18 mouse cellular contexts compared by ENCODE assay signal in genomic region chr3:136828451-136828850, GRCm38 (mm10).
A peak's percentile ranks its signal among the peaks of the same experiment; 100 is the strongest.
DNase-seq lines count a peak whose midpoint lies in the region; ATAC-seq and TF ChIP-seq lines count a peak whose summit lies in the region.
"Had no signal": no experiment of that assay in that cellular context is flagged by ENCODE, and none has a peak within 500 bp of the region (broad histone marks: within the 10 kb centered on the region; RNA-seq: fewer than 3 reads in every experiment).

No protein-coding gene starts in this region.

- no peak overlapping the region for H3K9ac ChIP-seq in forebrain, embryonic 15.5 days (replicated peaks)
- no peak overlapping the region for H3K9ac ChIP-seq in forebrain, embryonic 13.5 days
- no peak overlapping the region for H3K9ac ChIP-seq in hindbrain, embryonic 14.5 days
- no peak overlapping the region for H3K9ac ChIP-seq in hindbrain, embryonic 13.5 days
- H3K9ac ChIP-seq: embryonic facial prominence, embryonic 13.5 days had no signal

- H3K4me1 ChIP-seq in forebrain, embryonic 15.5 days, result peaks cover 35% of the 10 kb centered on the region
- H3K4me1 ChIP-seq in forebrain, embryonic 13.5 days, result peaks cover 20% of the 10 kb centered on the region
- H3K4me1 ChIP-seq in hindbrain, embryonic 14.5 days (replicated peaks; ENCODE audit: control insufficient read depth, insufficient read depth, low read length), result peaks cover 35% of the 10 kb centered on the region
- peaks cover 43% of the 10 kb centered on the region for H3K4me1 ChIP-seq in hindbrain, embryonic 13.5 days (replicated peaks)

- TF ChIP-seq CTCF in left cerebral cortex, adult 2 months (IDR thresholded peaks at IDR 0.05), result no peak

- no peak overlapping the region for H3K4me2 ChIP-seq in forebrain, embryonic 15.5 days (replicated peaks)
- no peak overlapping the region for H3K4me2 ChIP-seq in forebrain, embryonic 13.5 days
- no peak overlapping the region for H3K4me2 ChIP-seq in hindbrain, embryonic 14.5 days (replicated peaks)
- H3K4me2 ChIP-seq in hindbrain, embryonic 13.5 days, result no peak overlapping the region
- H3K4me2 ChIP-seq: embryonic facial prominence, embryonic 13.5 days; heart, embryonic 11.5 days had no signal

- no peaks in the 10 kb centered on the region for H3K9me3 ChIP-seq in forebrain, embryonic 15.5 days
- H3K9me3 ChIP-seq in forebrain, embryonic 13.5 days (replicated peaks), result no peaks in the 10 kb centered on the region
- H3K9me3 ChIP-seq in hindbrain, embryonic 14.5 days (ENCODE audit: control insufficient read depth, low read length), result no peaks in the 10 kb centered on the region
- H3K9me3 ChIP-seq in hindbrain, embryonic 13.5 days, result no peaks in the 10 kb centered on the region
- H3K9me3 ChIP-seq: embryonic facial prominence, embryonic 13.5 days; hindbrain, embryonic 10.5 days had no signal

- DNase-seq in hindbrain, embryonic 14.5 days (ENCODE audit: low spot score), result no peak
- no peak for DNase-seq in left cerebral cortex, adult 2 months (ENCODE audit: extremely low spot score in 1 of 2, low spot score in 2 of 2)
- no peak for DNase-seq in left cerebral cortex, adult 18-20 months (ENCODE audit: low spot score in 2 of 2)
- no peak for DNase-seq in thymus, postnatal 36 days
- DNase-seq: adrenal gland, postnatal 10 days; cerebellum, adult 11-12 months; cerebellum, adult 9-10 months; cerebellum, postnatal 25 days; gastrocnemius, postnatal 10 days; heart, adult 2 months had no signal

- no peak overlapping the region for H3K4me3 ChIP-seq in forebrain, embryonic 15.5 days
- H3K4me3 ChIP-seq in forebrain, embryonic 13.5 days, result no peak overlapping the region
- no peak overlapping the region for H3K4me3 ChIP-seq in hindbrain, embryonic 14.5 days (replicated peaks; ENCODE audit: low read length)
- H3K4me3 ChIP-seq in hindbrain, embryonic 13.5 days, result no peak overlapping the region
- H3K4me3 ChIP-seq in left cerebral cortex, adult 2 months, result no peak overlapping the region
- H3K4me3 ChIP-seq: embryonic facial prominence, embryonic 13.5 days; heart, adult 2 months; hindbrain, embryonic 10.5 days had no signal

- intact Hi-C loops in left cerebral cortex, adult 2 months (cut with DNase I), result no loop called here

- 48% methylated on average over 2 of the region's 2 CpGs for WGBS in forebrain, embryonic 15.5 days
- 81% methylated on average over 2 of the region's 2 CpGs for WGBS in forebrain, embryonic 13.5 days
- WGBS in hindbrain, embryonic 14.5 days, result 53% methylated on average over 2 of the region's 2 CpGs
- 62% methylated on average over 2 of the region's 2 CpGs for WGBS in hindbrain, embryonic 13.5 days

- no peaks in the 10 kb centered on the region for H3K27me3 ChIP-seq in forebrain, embryonic 15.5 days
- no peaks in the 10 kb centered on the region for H3K27me3 ChIP-seq in forebrain, embryonic 13.5 days
- no peaks in the 10 kb centered on the region for H3K27me3 ChIP-seq in hindbrain, embryonic 14.5 days (ENCODE audit: control insufficient read depth, insufficient read depth, low read length)
- H3K27me3 ChIP-seq in hindbrain, embryonic 13.5 days, result no peaks in the 10 kb centered on the region
- H3K27me3 ChIP-seq: embryonic facial prominence, embryonic 13.5 days had no signal

- H3K36me3 ChIP-seq in forebrain, embryonic 15.5 days, result no peaks in the 10 kb centered on the region
- H3K36me3 ChIP-seq in forebrain, embryonic 13.5 days (ENCODE audit: poor library complexity, severe bottlenecking), result peaks cover 4% of the 10 kb centered on the region; the same call in 1 of the 2 replicates
- H3K36me3 ChIP-seq in hindbrain, embryonic 14.5 days (replicated peaks; ENCODE audit: control insufficient read depth, insufficient read depth), result 0 out of 2 replicates have a peak, but pooled peaks cover 3% of the 10 kb centered on the region
- no peaks in the 10 kb centered on the region for H3K36me3 ChIP-seq in hindbrain, embryonic 13.5 days
- H3K36me3 ChIP-seq: embryonic facial prominence, embryonic 13.5 days had no signal

- ATAC-seq in forebrain, embryonic 15.5 days (replicated peaks), result peak; percentile 57; the same call in 1 of the 2 replicates
- no peak; the same call in 1 of the 2 replicates for ATAC-seq in forebrain, embryonic 13.5 days
- ATAC-seq in hindbrain, embryonic 14.5 days (ENCODE audit: low FRiP score), result no peak
- ATAC-seq in hindbrain, embryonic 13.5 days (ENCODE audit: low FRiP score), result no peak
- ATAC-seq: hindbrain, embryonic 16.5 days; inflammation-experienced regulatory T-cells, adult 6 months had no signal

- peak overlapping the region; percentile 63 for H3K27ac ChIP-seq in forebrain, embryonic 15.5 days (replicated peaks)
- no peak overlapping the region for H3K27ac ChIP-seq in forebrain, embryonic 13.5 days
- H3K27ac ChIP-seq in hindbrain, embryonic 14.5 days, result peak overlapping the region; percentile 9; the same call in 1 of the 2 replicates
- no peak overlapping the region for H3K27ac ChIP-seq in hindbrain, embryonic 13.5 days
- H3K27ac ChIP-seq in left cerebral cortex, adult 2 months, result peak overlapping the region; percentile 54; the same call in 1 of the 2 replicates
- H3K27ac ChIP-seq: embryonic facial prominence, embryonic 13.5 days; heart, adult 2 months; hindbrain, embryonic 10.5 days had no signal

Comparison
In these comparisons a context has a peak if more than half of its experiments do, and no peak if none do; other contexts are left out.
1. H3K27ac ChIP-seq: peak in forebrain, embryonic 15.5 days (single experiment), hindbrain, embryonic 14.5 days (single experiment) and left cerebral cortex, adult 2 months (single experiment); none in forebrain, embryonic 13.5 days (single experiment) and hindbrain, embryonic 13.5 days (single experiment).